Mouse (Mus musculus) heart, postnatal 36 days (tissue): ENCODE results near the gene Col6a5. TPM values are rescaled to one million over a fixed set of nuclear protein-coding genes. Genes with fewer than 3 reads are reported as not detected.
"Not testable (repeated sequence)": the region's sequence is repeated elsewhere in the genome, so short reads cannot be mapped to it uniquely, and the experiment has no call there.

Experiments used
- DNase-seq, 2 experiments: peaks; one replicate each; pipeline ENCODE4 v3.0.0; 2021 to 2022
- intact Hi-C: fragments of 180-260 bp; cut with DNase I; formaldehyde crosslinking; loops from one replicate; pipeline ENCODE4 v1.15.1; 2025
- total RNA-seq, 2 experiments: library from RNA; stranded (reverse); gene quantifications; 2 replicates each; pipeline ENCODE4 v1.2.3; 2021

Col6a5 gene
- total RNA-seq, 2 experiments from 2014 or later, result 0.22 to 0.46 TPM

DNA sequence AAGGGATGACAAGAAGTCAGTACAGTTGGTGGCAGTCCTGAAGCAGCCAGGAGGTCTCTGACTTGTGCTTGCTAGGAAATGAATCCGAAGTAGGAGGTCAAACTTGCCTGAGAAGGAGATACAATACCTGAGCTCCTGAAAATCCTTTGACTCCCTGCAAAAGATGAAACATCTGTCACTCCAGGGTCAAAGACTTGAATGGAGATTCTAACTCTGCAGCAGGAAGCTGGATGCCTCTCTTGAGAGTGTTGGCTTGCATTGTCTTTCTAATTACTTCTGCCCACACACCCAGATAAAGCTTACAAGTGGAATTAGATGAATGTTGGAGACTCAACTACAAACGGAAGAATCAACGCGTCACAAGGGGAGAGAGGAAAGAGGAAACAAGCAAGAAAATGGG lies 45.3 kb downstream of the Col6a5 start:
- intact Hi-C loops, result no loop called here
- no peak for DNase-seq

DNA sequence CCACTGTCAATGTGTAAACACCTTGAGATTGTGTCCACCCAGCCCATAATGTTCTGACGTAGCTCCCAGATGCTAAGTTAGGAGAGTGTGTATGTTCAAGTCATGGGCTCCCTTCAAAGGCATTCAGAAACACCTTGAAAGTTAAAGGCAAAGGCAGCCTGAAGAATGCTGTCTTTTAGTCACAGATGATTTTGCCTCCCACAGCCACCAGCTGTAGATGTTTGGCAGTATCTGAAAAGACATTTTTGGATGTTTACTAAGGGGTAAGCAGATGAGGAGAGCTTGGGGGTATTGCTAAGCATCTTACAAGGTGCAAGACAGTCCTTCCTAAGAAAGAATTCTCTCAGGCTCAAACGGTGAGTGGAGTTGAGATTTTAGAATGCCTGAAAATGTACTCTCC lies 50.3 kb downstream of the Col6a5 start:
- intact Hi-C loops, result no loop called here
- no peak for DNase-seq

DNA sequence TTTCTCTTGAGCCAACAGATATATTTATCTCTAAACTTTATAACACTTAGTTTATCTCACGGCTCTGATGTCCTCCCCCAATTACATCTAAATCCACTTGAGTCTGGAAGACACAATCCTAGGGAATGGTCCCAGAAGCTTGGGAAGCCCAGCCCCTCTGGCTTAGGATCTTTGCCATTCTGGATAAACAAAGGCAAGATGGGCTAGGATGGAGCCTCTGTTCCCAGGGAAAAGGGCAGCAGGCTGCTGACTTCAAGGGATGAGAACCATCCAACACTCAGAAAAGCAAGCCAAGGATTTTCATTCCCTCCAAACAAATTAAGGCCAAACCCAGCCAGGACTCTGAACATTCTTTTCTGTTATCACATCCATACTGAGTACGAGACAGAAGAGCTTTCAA lies 51.1 kb downstream of the Col6a5 start:
- intact Hi-C loops, result no loop called here
- no peak for DNase-seq

DNA sequence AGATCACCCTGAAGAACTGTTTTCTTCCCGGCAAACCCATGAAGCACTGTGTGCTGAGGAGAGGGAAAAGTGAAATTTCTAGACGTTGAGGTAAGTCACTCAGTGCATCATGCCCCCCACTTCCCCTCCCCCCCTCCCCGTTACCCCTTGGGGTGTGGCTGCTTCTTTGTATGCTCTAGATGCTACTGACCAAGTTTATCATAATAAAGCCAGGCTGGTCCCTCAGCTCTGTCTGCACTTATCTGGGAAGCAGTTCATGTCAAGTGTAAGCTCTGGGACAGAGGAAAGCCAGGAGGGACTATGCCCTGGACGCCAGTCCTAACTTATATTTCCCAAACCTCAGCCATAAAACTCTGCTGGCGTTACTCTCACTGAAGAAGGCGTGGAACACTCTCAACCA lies 53.0 kb downstream of the Col6a5 start:
- intact Hi-C loops, result no loop called here
- no peak for DNase-seq

DNA sequence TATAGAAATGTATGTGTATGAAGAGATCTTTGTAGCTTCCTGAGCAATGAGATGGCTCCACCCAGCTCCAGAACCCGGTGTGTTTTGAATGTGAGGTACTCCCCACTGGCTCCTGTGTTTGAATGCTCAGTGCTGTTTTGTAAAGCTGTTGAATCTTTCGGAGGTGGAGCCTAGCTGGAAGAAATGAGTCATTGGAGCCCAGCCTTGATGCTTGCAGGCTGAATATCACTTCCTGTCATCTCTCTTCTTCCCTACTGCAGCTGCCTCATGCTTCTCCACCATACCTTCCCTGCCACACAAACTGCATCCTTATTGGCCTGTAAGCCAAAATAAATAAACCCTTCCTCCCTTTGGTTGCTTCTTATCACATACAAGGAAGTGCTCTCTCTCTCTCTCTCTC lies 72.9 kb downstream of the Col6a5 start:
- intact Hi-C loops, result no loop called here
- no peak for DNase-seq

DNA sequence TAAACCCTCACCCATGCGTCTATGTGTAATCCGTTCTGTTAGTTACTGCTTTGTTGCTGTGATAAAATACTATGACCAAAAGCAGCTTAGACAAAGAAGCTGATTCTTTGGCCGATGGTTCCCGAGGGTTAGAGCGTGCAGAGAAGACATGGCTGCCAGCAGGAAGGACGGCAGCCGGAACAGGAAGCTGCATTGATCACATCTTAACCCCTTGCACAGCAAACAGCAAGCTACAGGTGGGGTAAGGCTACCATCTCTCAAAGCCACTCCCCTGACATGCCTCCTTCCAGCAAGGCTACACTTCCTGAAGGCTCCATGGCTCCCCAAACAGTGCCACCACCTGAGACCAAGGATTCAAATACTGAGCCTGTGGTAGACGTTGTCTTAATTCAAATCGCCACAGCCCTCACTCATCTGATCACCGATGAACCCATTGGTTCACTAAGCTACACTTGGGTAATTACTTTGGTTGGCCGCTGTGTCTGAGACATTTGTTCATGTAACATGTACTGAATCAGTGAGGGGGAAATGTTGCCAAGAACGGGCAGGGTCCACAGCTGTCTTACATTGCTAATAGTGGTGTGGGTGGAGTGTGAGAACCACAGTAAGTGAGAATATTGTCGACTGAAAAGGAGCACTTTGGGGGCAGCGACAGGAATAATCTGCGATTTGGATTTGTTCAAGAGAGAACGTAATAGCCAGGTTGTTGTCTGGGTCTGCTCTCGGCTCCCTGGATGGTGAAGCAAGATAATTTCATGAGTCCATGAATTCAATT lies 75.6 kb downstream of the Col6a5 start:
- DNase-seq, result no peak
- intact Hi-C loops, result no loop called here

DNA sequence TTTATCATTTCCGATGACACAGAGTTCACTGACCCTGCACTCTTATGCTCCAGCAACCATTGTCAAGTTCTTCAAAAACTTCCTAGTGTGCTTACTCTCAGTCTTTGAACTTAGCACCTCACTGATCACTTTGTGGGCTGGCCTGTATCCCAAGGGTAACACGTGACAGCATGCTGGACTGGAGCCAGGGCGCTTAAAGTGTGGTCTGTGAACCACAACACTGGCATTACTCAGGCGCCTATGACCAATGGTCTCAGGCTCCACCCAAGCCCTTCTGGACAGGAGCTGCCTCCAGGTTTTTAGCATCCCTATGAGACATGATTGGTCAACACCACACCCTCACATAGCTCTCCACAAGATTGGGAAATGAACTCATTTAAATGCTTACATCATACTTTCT lies 79.7 kb downstream of the Col6a5 start:
- intact Hi-C loops, result no loop called here
- DNase-seq, result no peak

DNA sequence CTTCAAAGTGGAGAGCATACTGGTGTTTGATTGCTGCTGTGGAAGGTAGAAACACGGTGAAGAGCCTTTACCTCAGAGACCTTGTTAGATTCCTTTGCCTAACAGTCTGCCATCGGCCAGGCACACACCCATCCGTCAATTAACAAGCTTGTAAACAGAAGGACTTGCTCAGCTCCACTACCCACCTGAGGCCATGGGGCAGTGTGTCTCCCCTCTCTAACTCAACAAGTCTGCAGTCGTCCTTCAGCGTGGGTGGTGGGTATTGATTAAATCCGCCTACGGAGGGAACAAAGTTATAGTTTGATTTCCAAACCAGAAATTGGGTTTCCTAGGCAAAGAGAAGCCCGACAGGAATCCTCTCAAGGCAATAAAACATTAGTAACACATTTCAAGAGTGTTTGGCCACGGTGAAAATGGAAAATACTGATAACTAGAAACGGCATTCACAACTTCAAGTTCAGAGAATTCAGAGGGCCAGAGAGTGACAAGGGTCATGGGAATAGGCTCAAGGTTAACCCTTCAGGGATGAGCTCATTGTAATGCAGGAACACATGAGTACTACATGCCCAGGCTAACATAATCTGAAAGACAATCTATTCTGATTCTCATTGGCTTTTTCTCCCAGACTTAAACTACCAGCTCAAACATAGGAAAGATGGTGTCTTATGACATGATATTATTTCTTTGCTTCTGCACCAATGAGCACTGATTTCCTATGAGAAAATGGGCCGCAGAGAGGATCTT lies 81.9 kb downstream of the Col6a5 start:
- no peak for DNase-seq
- intact Hi-C loops, result no loop called here

DNA sequence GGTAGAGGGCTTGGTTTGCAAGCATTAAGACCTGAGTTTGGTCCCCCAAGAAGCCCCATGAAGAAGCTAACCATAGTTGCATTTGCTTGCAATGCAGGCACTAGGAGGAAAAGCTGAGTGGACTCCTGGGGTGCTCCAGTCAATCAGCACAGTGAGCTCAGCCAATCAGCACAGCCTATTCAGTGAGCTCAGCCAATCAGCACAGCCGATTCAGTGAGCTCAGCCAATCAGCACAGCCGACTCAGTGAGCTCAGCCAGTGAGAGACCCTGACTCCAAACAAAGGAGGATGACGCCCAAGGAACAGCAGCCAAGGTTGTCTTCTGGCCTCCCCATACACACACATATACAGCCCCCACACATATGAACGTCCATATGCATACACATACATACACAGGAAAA lies 84.3 kb downstream of the Col6a5 start:
- DNase-seq, result no peak
- intact Hi-C loops, result no loop called here

DNA sequence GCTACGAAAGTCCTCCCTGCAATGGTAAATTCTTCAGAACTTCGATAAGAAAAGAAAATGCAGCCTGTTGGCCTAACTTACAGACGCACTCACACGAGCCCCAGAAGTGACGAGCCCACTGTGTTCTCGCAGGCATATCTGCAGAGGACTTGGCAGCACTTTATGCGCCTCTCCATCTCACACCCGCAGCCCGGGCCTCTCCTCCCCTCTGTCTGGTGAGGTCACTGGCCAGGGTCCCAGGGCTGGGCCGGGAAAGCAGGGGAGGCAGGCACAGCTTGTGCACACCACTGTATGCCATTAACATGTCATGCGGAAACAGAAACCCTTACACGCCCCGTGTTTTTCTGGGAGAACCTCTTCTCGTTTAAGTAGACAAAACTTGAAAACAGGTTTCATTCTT lies 88.8 kb downstream of the Col6a5 start:
- DNase-seq, result peak in 1 of 2 experiments; percentile 54

DNA sequence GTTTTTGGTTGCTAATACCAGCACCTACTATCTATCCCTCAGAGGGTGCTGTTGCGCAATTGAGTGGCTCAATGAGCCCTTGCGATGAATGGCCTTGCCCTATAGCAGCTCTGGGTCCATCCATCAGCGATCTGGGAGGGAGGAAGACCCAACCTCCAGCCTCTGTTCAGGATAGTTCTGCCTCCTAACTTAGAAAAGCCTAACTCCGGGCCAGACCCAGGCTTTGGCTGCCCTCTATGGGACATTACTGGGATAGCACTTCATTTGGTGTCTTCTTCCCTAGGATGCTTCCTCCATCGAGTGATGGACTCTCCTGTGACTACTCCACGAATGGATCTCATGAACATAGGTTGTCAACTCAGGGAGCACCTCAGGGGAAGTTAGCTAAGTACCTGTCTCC lies 102.7 kb downstream of the Col6a5 start:
- intact Hi-C loops, result loop anchor here (1.0 to 5.0 kb wide), 3 partner anchors 65 to 163 kb away; no protein-coding TSS in a partner anchor
- peak; percentile 58 to 70 for DNase-seq

More for the DNA sequence above, 88.8 kb downstream of the Col6a5 start:
- intact Hi-C loops, result no loop called here

DNA sequence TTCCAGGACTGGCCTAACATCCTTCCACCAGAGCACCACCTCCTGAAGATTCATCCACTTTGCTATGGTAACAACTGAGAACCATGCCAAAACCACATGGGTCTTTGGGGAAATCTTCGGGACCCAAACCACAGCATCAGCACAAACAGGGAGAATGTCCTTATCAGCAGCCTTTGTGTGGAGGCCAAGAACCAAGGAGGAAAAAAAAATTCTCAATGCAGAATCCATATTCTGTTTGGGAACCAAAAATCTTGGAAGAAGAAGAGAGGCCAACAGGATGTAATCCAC lies 107.7 kb downstream of the Col6a5 start:
- peak in 1 of 2 experiments; percentile 18 for DNase-seq
- intact Hi-C loops, result no loop called here

DNA sequence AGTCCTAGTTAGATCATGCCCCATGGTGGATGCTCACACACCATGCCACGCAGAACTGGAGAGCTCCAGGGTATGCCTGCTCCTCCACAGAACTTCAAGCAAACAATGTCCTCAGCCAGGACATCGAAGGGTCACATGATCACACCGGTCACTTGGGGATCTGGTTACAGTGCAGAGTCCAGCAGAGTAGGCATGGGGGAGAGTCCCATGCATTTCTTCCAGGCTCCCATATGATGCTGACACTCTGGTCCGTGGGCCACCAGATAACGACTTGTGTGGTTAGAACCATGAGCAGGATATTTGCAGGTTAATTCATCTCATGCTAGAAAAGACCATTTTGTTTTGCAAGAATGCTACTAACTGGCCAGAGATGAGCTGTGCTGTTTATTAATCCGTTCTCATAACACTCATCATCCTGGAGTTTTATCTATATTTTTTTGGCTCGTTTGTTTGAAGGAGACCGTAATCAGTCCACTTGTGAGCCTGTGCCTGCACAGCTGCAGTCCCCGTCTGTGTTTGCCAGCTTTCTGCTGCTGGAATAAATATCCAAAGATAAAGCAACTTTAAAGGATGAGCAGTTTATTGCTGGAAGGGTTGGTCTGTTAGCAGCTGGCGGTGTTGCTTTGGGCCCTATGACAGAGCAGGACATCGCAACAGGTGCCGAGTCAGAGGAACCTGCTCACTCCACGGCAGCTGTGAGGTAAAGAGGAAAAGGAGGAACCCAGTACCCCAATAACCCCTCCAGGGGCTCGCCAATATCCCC lies 108.2 kb downstream of the Col6a5 start:
- intact Hi-C loops, result no loop called here
- peak in 1 of 2 experiments; percentile 29 for DNase-seq

DNA sequence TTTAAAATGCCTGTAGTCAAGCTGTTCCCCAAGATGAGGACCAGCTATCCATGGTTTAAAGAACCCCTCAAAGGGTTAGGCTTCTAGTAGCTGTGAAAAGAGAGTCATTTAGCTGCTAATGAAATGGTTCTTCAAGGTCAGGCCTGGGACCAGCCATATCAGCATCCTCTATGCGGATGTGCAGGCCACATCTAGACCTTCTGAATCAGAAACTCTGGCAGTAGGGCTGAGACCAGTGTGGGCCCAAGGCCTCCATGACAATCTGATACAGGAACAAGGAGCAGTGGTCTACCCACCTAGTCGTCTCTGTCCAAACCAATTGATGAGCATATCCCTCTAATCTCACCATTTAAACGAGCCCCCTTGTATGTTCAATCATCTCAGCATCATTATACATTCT lies 109.4 kb downstream of the Col6a5 start:
- no peak for DNase-seq
- intact Hi-C loops, result no loop called here

DNA sequence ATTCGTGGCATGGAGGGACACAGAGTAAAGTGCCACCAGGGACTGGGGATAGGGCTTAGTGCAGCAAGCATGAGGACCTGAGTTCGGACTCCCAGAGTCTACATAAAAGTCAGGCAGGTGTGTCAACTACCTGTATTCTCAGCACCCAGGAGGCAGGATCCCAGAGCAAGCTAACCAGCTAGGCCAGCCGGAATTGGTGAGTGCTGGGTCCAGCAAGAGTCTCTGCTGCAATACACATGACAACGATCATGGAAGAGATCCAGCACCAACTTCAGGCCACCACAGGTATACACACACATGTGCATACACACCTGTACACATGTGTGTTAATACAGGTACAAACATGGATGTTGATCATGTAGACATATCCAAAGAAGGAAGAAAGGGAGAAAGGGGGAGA lies 112.0 kb downstream of the Col6a5 start:
- DNase-seq, result no peak
- intact Hi-C loops, result no loop called here

DNA sequence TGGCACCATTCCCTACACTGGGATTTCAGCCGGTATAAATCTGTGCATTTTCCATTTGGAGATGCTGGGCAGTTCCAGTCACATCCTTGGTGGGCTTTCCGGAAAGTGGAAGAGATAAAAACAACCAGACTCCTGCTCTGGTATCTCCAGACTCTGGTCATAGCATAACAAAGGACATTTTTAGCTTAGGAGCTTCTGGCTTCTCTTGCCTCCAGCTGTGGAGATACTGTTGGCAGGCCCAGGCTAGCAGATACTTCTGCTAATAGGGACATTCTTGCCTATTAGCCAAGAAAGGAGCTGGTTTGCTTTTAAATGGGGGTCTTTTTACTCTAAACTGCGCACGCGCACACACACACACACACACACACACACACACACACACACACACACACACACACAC lies 113.2 kb downstream of the Col6a5 start:
- DNase-seq, result no peak
- intact Hi-C loops, result no loop called here

DNA sequence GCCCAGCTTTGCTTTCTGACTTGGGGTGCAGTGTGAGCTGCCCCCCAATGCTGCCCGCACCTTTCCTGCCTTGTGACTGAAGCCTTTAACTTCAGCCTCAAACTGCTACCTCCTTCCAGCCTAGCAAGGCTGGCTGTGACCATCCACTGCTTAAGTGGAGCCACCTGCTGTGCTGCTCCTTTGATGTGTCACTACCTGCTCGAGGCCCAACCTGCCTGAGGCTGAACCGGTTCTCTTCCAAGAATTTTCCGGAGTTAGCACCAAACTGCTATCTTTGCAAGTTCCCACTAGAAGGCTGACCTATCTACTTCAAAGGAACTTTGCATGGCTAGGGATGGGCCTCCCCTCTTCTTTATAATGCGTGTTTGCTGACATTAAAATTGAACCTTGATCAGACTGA lies 119.1 kb downstream of the Col6a5 start:
- intact Hi-C loops, DNase-seq: not testable (repeated sequence)

DNA sequence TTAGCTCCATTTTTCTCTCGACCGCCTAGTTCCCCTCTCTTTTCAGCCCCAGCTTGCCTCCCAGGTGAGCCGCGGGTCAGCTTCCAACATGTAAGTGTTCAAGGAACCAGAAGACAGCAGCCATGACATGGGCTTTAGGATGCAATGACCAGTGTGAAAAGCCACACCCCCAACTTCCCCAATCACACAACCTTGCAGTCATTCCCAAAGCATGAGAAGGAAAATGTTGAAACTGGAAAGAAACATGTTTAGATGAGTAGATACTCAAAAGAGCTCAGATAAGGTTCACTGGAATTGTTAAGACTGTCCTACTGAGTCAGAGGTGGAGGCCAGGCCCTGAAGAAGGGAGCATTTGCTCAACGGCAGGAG lies 121.3 kb downstream of the Col6a5 start:
- no peak for DNase-seq
- intact Hi-C loops, result no loop called here

DNA sequence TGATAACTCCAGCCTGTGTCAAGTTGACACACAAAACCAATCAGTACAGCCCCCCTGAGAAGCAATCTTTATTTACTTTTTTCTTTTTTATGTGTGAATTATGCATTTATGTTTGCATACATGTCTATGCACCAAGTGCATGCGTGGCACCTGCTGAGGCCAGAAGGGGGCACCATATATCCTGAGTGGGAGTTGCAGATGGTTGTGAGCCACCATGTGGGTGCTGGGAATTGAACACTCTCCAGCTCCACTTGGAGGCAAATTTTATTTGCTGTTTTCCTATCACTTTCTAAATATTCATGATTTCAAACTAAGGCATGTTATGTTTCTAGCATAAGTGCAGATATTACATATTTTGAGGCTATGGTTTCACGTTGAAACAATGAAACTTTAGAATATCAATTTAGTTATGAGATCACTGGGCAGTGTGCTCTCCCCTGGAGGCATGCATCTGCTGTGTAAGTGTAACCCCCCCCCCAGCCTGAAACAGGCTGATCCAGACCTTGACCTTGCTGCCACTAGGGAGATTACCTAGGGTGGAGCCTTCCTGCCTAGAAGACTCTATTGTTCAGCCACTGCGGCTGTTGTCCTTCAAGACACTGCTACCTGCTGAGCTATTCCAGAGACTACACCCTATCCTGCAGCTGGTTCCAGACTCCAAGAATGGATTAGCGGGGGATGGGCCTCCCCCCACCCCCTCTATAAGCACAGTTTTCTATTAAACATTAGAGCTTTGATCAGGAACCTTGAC lies 121.9 kb downstream of the Col6a5 start:
- intact Hi-C loops, result no loop called here
- no peak for DNase-seq

DNA sequence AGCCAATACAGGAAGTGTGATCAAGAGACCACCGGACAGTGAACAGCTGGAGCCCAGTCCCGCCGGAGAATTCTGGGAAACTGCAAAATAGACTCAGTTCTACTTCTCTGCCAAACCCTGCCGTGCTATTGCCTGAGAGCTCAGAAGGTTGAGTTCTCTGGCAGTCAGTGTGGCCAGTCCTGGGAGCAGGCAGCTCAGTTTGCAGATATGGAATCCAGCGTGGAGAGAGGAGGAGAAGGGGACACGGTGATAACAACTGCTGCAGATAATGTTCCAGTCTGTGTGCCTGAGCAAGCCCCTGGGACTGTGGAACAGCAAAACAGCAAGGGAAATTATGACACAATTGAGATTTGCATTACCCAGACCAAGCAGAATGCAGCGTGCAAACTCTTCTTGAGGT lies 124.9 kb downstream of the Col6a5 start:
- DNase-seq, result peak; percentile 30 to 31
- intact Hi-C loops, result no loop called here

DNA sequence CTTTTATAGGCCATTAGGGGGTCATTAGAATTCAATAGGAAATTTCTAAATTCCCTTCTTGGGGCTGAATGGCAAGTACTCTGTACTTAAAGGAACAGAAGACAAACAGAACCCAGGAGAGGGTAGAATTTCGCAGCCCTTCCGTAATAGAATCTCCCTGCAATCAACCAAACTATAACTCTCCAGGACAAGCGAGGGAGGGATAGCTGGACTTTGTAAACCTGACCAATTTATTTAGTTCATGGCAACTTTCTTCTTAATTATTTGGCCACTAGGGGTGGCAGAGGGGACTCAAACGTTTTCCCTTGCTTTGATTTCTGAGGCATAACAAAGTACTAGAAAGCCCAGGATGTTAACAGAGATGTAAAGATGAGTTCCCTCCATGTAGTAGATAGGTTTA lies 125.6 kb downstream of the Col6a5 start:
- DNase-seq, result no peak
- intact Hi-C loops, result no loop called here
